Mouse (Mus musculus) macrophage (primary cell): ENCODE measurements around the gene Brd1. TPM values are rescaled to one million over a fixed set of nuclear protein-coding genes. Genes with fewer than 3 reads are reported as not detected.
"Not testable (repeated sequence)": the region's sequence is repeated elsewhere in the genome, so short reads cannot be mapped to it uniquely, and the experiment has no call there.

Experiments
- H3K27ac ChIP-seq: fragments of 350-480 bp; formaldehyde crosslinking; 2 replicates; pipeline ENCODE4 v1.9.0; 2021
- H3K36me3 ChIP-seq: fragments of 350-480 bp; formaldehyde crosslinking; 2 replicates; pipeline ENCODE4 v1.9.0; 2021; ENCODE audit errors: inconsistent target
- H3K4me3 ChIP-seq: fragments of 350-480 bp; formaldehyde crosslinking; 2 replicates; pipeline ENCODE4 v1.9.0; 2021; ENCODE audit errors: inconsistent target
- H3K79me2 ChIP-seq: fragments of 350-480 bp; formaldehyde crosslinking; 2 replicates; pipeline ENCODE4 v1.9.0; 2021; ENCODE audit errors: inconsistent target
- WGBS: methylation state at CpG from one replicate; pipeline ENCODE4 v1.1.7; 2026; ENCODE audit warnings: inconsistent platforms; ENCODE audit not compliant: missing documents; 5-methylcytosine and 5-hydroxymethylcytosine counted together
- polyA plus RNA-seq: library from polyadenylated mRNA; stranded (reverse); fragments of 250-400 nt; gene quantifications from 3 replicates; pipeline ENCODE4 v1.2.4, GENCODE M21; 2018; ENCODE audit warnings: inconsistent platforms
- total RNA-seq, 78 experiments: library from RNA; depleted of rRNA; stranded (reverse); fragments of 250-400 nt; gene quantifications; 1 replicate in 9 of 78; 2 replicates in 24 of 78; 3 replicates in 43 of 78; 4 replicates in 2 of 78; pipeline ENCODE4 v1.2.4; 2018; ENCODE audit warnings: inconsistent platforms in 56 of 78

The Brd1 gene
- 100 to 1,000 TPM in 23 of 26 experiments, 10 to 100 TPM in 3; 85.3 to 321 (median 151) TPM for total RNA-seq (2018; cell fraction: chromatin; rRNA removed)
- 10 to 100 TPM; 14.5 to 40.3 (median 26.8) TPM for total RNA-seq (2018; cell fraction: cytosol; rRNA removed)
- 100 to 1,000 TPM in 8 of 26 experiments, 10 to 100 TPM in 18; 48.9 to 168 (median 81.7) TPM for total RNA-seq (2018; cell fraction: nucleus; rRNA removed)
- polyA plus RNA-seq = 24.4 to 27.9 TPM (median 25.9 TPM) in 3 replicates

- WGBS = under 1% methylated on average over 99 of the region's 103 CpGs
Observed at GRCm38 (mm10) chr15:88733834-88734571, at the start of gene Brd1. Gene Brd1, minus strand, starts transcription at chr15:88734233.

GRCm38 (mm10) chr15:88774630-88775029 lies 40.6 kb upstream of the Brd1 start:
- 92% methylated on average over 5 of the region's 5 CpGs for WGBS
- not testable (repeated sequence) for H3K27ac ChIP-seq, H3K36me3 ChIP-seq, H3K4me3 ChIP-seq
- peaks cover 59% of the 10 kb centered on the region for H3K79me2 ChIP-seq

More at GRCm38 (mm10) chr15:88733834-88734571, at the start of gene Brd1:
- H3K27ac ChIP-seq = peak within 1 kb of the TSS; percentile 78
- H3K36me3 ChIP-seq = peaks cover 17% of the 10 kb centered on the region
- peak within 1 kb of the TSS; percentile 72 for H3K4me3 ChIP-seq
- H3K79me2 ChIP-seq = peaks cover 42% of the 10 kb centered on the region

GRCm38 (mm10) chr15:88768537-88768936 lies 34.5 kb upstream of the Brd1 start:
- WGBS = 78% methylated on average over 1 of the region's 1 CpGs
- no peak overlapping the region for H3K27ac ChIP-seq
- H3K79me2 ChIP-seq = peaks cover 55% of the 10 kb centered on the region
- H3K36me3 ChIP-seq = peaks cover 4% of the 10 kb centered on the region; the same call in 1 of the 2 replicates
- H3K4me3 ChIP-seq = no peak overlapping the region

- peaks cover 11% of the 10 kb centered on the region; the same call in 1 of the 2 replicates for H3K36me3 ChIP-seq
- not testable (repeated sequence) for H3K27ac ChIP-seq, H3K4me3 ChIP-seq
- peaks cover 71% of the 10 kb centered on the region for H3K79me2 ChIP-seq
- WGBS = 100% methylated on average over 2 of the region's 2 CpGs
Observed at GRCm38 (mm10) chr15:88766139-88766538, 32.1 kb upstream of the Brd1 start.

GRCm38 (mm10) chr15:88761551-88761950 lies 27.5 kb upstream of the Brd1 start:
- Histone ChIP-seq H3K4me3 (no peak overlapping the region), H3K79me2 (peaks cover 94% of the 10 kb centered on the region), H3K36me3 (peaks cover 25% of the 10 kb centered on the region; the same call in 1 of the 2 replicates), H3K27ac (no peak overlapping the region)
- WGBS = 90% methylated on average over 4 of the region's 4 CpGs

GRCm38 (mm10) chr15:88758061-88758460 lies 24.0 kb upstream of the Brd1 start:
- no peak overlapping the region for H3K27ac ChIP-seq
- peaks cover 27% of the 10 kb centered on the region; the same call in 1 of the 2 replicates for H3K36me3 ChIP-seq
- H3K4me3 ChIP-seq = no peak overlapping the region
- H3K79me2 ChIP-seq = peaks cover 98% of the 10 kb centered on the region
- WGBS = 92% methylated on average over 3 of the region's 3 CpGs

- Histone ChIP-seq H3K36me3 (peaks cover 16% of the 10 kb centered on the region; the same call in 1 of the 2 replicates), H3K4me3 (no peak overlapping the region), H3K27ac (no peak overlapping the region), H3K79me2 (peaks cover 86% of the 10 kb centered on the region)
- 95% methylated on average over 11 of the region's 18 CpGs for WGBS
Observed at GRCm38 (mm10) chr15:88755761-88756160, 21.7 kb upstream of the Brd1 start.

- no peak overlapping the region for H3K4me3 ChIP-seq
- H3K27ac ChIP-seq = no peak overlapping the region
- H3K79me2 ChIP-seq = peaks cover 77% of the 10 kb centered on the region
- peaks cover 16% of the 10 kb centered on the region; the same call in 1 of the 2 replicates for H3K36me3 ChIP-seq
- WGBS = 89% methylated on average over 2 of the region's 2 CpGs
Observed at GRCm38 (mm10) chr15:88754896-88755295, 20.9 kb upstream of the Brd1 start.

- Histone ChIP-seq H3K4me3 (peak overlapping the region; percentile 71), H3K27ac (peak overlapping the region; percentile 62), H3K79me2 (peaks cover 53% of the 10 kb centered on the region), H3K36me3 (peaks cover 14% of the 10 kb centered on the region; the same call in 1 of the 2 replicates)
- 2% methylated on average over 8 of the region's 8 CpGs for WGBS
Observed at GRCm38 (mm10) chr15:88752403-88752733, 18.3 kb upstream of the Brd1 start.

GRCm38 (mm10) chr15:88751564-88752402 lies 17.8 kb upstream of the Brd1 start, which contains the start of gene Zbed4:
Gene Zbed4, plus strand, starts transcription at chr15:88751660.
- Histone ChIP-seq H3K36me3 (peaks cover 8% of the 10 kb centered on the region; the same call in 1 of the 2 replicates), H3K27ac (peak within 1 kb of the TSS; percentile 62), H3K79me2 (peaks cover 48% of the 10 kb centered on the region), H3K4me3 (peak within 1 kb of the TSS; percentile 71)
- under 1% methylated on average over 70 of the region's 119 CpGs for WGBS

- Histone ChIP-seq H3K36me3 (0 out of 2 replicates have a peak, but pooled peaks cover 6% of the 10 kb centered on the region), H3K4me3 (peak overlapping the region; percentile 42), H3K79me2 (peaks cover 39% of the 10 kb centered on the region), H3K27ac (peak overlapping the region; percentile 62)
- WGBS = 6% methylated on average over 51 of the region's 54 CpGs
Observed at GRCm38 (mm10) chr15:88750677-88751563, 16.9 kb upstream of the Brd1 start.

GRCm38 (mm10) chr15:88750032-88750431 lies 16.0 kb upstream of the Brd1 start:
- Histone ChIP-seq H3K27ac (no peak overlapping the region), H3K36me3 (0 out of 2 replicates have a peak, but pooled peaks cover 2% of the 10 kb centered on the region), H3K4me3 (no peak overlapping the region), H3K79me2 (peaks cover 30% of the 10 kb centered on the region)
- 59% methylated on average over 10 of the region's 10 CpGs for WGBS

GRCm38 (mm10) chr15:88749617-88750016 lies 15.6 kb upstream of the Brd1 start:
- 95% methylated on average over 8 of the region's 8 CpGs for WGBS
- not testable (repeated sequence) for H3K4me3 ChIP-seq, H3K27ac ChIP-seq, H3K36me3 ChIP-seq
- H3K79me2 ChIP-seq = peaks cover 26% of the 10 kb centered on the region
